Mouse (Mus musculus) erythroblast, adult 5-6 weeks (primary cell): ENCODE measurements at regions not wholly inside any gene's neighbourhood (a gene's known extent, or its start where the extent isn't known, plus 50 kb on each side); places are given as distances from the start of the nearest gene placed in this dataset.

ENCODE experiments used
- ATAC-seq: replicated peaks from 2 replicates; pipeline ENCODE4 v1.8.0; 2016; ENCODE audit warnings: moderate number of reproducible peaks, mild to moderate bottlenecking, moderate TSS enrichment, inconsistent platforms; ENCODE audit not compliant: poor library complexity, low FRiP score, severe bottlenecking

DNA sequence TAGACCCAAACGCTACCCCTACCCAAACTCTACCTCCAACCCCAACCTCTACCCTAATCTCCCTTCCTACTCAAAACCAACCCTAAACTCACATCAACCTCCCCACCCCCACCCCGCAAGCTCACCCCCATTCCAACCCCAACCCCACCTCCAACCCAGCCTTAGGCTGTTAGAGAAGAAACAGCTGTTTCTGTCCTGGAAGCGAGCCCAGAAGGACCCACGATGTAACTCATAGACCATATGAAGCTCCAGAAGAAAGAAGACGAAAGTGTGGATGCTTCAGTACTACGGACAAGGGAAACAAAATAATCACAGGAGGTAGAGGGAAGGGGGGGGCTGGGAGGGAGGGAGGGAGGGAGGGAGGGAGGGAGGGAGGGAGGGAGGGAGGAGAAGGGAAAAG is 58.4 kb downstream of the Sox11 start:
- no peak for ATAC-seq

DNA sequence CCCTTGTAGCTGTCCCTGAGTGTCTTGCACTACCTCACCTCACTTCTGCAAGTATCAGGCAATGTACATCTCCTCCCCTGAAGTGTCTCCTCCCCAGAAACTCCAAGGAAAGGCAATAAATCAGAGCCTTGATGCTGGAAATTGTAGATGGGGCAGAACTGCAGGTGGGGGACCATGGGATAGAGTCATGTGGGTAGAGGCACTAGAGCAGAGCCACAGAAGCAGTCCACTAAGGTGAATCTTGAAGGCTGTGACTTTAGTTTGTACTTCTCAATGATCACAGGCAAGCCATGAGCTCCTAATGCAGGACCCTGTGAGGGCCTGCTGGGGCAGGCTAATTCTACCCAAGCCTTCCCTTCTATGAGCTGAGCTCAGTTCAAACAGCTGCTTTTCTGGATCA is 80.4 kb downstream of the Sox11 start:
- ATAC-seq = no peak

DNA sequence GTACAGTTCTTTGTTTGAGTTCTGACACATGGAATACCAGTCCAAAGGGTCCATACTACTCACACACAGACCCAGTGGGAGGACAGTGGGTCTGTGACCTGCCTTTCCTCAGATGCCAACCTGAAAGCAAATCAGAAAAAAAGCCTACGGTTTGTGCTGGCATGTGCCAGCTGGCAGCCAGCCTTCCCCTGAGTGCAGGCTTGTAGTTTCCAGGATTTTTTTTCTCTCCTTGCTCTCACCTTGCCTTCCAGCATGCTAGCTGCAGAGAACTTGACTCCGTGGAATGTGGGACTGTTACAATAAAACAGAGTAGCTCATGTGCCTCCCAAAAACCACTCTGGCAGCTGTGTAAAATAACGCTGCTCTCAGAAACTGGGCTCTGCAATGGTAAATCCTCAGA is 88.2 kb downstream of the Sox11 start:
- no peak for ATAC-seq

DNA sequence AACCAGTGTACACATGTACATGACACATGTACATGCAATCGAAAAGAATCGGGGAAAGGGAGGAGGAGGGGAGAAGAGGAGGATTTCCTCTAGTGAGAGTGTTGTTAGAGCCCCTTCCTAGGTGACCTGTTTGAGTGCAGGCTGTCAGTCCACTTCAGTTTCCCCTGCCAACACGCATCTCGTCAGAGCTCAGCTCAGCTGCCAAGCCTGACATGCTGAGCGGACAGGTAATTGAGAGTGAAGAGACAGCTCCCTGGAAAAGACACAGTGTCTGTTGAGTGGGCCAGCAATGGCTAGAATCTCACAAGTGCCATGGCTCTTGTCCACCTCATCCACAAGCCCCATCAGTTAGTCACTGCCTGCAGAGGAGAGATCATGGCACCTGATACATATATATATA is 90.9 kb downstream of the Sox11 start:
- ATAC-seq = no peak

DNA sequence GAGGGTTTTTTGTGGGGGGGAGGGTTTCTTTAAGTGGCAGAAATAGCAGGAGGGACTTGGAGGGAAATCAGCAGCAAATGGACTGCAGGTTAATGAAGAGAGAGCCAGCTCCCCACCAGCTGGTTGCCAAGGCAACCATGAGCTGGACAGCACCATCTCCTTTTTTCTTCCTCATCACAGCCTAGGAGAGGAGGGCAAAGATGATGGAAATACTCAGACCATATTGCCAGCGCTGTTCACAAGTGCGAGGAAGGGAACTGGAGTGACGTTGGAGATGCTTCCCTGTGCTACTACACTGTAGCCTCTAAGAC is 93.9 kb downstream of the Sox11 start:
- ATAC-seq = no peak

DNA sequence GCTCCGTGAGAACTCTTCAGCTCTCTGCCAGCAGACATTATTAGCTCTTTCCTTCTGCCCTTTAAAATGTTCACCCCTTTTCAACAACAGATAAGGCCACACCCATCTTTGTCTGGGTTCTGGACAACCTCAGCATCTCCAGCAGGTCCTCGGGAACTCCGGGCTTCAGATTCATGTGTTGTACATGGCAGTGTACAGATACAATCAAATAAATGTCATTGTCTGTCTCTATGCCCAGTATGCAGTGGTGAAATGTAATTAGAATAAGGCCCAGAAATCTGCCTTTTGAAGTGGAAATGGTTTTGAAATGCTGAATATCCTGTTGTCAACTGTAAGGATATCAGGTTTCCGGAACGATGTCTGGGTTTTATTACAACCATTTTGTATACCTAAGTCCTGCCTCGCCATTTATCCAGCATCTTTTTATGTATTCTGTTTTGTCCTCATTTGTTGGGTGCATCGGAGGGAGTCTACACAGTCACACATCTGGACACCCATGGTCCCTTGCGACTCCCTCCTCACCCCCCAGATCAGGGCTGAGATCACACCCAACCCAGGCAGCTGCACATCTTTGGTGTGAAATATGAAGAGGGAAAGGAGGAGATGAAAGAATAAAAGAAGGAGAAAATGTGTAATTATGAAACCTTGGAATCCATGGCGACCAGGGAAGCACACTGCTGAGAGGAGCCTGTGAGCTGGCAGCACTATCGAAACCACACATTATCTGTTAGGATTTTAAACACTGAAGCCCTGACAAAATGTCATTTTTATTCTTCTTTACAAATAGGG is 94.4 kb downstream of the Sox11 start:
- ATAC-seq = no peak

DNA sequence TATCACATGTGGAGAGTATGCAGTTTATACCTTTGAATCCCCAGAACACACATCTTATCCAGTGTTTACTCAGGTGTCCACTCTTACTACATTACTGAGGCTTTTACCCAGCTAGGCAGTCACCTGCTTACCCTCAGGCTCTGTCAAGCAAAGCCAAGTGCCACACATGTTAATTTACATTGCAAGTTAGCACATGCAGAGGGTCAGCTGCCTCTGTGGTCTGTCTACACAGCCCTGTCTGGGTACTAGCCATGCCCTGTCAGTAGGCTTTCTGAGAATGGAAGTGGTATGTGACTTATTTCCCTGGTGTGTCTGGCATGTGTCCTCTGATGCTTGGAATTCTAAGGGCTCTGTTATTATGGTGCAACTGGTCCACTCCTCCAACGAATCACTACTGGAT is 106.6 kb downstream of the Sox11 start:
- no peak for ATAC-seq

DNA sequence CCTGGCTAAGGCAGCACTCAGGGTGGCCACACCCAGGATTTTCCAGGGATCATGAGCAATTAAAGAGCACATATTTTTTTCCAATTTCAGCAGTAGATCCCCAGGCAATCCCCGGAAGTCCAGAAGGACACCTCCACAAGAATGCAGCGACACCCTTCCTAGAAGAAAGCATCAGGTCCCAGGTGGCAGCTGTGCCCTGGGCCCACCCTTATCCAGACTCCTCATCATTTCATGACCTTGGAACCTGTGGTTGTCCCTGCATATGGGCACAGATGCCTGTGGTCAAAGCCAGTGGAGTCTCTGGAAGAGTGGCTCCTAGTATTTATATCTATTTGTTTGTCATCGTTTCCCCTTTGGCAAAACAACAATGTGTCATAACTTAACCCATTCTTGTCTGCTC is 120.8 kb downstream of the Sox11 start:
- ATAC-seq = no peak

DNA sequence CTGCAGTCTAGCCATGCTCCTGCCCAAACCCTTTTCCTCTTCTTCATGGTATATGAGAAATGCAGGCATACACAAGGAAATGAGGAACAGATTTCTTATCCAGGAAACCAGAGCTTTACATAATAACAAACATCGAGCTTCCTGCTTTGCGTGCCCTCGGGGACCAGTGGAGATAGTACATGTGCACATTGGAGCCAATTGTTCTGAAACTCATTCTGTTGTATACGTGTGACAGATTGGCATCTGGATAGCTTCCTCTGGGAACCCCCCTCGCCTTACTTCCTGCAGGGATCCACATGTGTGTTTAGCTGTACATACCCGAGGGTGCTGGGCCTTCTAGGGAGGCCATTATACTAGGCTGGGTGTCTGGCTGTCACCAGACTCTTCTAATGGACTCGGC is 141.2 kb downstream of the Sox11 start:
- ATAC-seq = no peak

DNA sequence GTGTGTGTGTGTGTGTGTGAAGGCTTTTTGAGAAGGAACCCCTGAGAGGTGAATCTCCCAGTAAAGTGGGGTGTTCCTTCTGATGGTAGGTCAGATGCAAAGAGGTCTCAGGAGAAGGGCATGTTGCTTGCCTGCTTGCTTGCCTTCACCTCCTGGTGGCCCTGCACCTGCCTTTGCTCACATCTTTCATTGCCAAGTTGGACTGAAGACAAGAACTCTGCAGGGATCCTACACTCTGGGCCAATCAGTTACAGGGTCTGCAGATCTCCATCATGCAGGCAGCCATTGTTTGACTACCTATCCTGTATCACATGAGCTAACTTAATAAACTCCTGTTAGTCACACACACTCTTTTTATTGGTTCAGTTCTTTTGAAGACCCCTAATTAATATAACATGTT is 148.4 kb downstream of the Sox11 start:
- ATAC-seq = no peak

DNA sequence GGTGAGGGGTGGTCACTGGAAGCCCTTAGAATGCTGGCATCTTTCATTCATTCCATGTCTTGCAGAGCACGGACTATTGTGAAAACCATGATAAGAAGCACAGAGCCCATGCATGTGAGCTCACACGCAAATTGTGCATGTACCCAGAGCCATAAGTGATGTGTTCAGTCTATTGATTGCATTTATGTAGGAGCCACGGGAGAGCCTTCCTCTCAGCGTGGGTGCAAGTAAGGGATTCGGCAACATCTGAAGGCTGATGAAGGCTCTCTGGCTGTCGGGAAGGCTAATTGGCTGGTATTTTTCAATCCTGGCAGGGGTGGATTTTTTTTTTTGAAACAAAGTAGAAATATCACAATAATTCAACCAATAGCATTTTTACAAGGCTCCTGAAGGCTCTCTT is 150.5 kb downstream of the Sox11 start:
- no peak for ATAC-seq

DNA sequence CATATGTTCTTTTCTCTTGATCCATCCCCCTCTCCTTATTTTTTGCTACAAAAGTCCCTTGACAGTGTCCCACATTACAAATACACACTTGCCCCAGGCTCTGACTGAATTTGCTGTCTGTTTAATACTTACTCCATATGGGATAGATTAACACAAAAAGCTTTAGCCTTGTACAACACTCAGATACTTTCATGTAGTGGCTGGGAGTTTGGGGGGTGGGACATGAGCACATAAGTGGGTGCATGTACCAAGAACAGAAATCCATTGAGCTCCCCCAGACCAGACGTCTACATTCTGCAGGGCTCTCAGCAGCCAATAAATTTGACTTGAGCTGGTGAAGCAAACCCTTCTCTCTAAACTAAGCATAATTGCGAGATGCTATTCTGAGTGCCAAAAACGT is 154.9 kb downstream of the Sox11 start:
- no peak for ATAC-seq

DNA sequence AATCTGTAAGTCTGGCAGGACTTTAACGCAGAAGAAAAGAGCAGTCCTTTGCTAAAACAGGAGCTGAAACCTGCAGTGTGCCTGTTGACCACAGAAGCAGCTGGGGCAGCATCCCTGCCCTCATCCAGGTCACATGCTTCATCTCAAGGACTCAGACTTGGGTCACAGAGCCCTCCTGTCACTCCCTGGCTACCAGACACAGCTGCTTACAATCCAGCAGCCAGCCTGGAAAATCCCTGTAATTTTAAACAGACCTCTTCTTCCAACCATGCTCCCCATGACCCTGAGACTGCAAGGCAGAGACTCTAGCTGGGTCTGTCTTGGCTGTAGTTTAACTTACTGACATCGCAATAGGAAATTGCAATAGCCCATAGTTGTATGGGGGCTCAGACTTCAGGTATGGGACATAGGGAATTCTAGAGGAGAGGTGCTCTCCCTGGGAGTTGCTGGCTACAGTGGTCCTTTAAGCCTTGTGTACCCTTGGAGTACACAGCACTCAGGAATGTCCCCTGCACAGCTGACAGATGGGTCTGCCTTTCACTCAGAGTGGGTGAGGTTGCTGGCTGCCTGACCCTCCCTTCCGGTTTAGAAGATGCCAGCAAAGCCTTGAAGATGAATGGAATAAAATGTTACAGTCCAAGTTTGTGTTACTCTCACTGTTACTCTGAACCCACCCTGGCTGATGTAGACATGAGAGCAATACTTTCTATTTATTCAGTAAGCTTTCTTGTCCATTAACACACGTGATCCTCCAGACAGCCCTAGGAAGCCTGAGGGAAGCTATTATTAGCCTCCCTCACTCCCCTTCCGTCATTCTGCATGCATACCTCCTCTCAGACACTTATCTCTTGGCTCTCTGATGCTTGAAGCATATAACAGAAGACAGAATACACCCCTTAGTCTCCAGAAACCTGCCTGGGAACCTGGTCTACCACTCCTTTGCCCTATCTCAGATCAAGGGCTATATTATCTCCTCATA is 159.7 kb downstream of the Sox11 start:
- no peak for ATAC-seq

DNA sequence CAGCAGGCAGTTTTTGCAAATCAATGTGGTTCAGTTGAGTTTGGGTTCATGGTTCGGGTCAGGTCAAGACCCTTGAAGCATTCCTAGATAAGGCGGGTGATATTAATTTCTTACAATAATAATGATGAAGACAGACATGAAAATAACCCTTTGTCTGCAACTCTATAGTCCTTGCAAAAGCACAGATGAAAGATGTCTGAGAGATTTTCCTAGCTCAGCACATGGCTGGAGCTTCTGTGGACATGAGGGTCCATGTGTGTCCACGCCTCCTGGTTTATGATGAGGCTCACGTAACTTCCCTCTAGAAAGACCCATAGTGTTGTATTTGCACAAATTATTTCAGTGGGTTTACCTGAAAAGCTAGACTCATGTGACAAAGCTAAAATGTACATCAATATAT is 168.8 kb downstream of the Sox11 start:
- no peak for ATAC-seq

DNA sequence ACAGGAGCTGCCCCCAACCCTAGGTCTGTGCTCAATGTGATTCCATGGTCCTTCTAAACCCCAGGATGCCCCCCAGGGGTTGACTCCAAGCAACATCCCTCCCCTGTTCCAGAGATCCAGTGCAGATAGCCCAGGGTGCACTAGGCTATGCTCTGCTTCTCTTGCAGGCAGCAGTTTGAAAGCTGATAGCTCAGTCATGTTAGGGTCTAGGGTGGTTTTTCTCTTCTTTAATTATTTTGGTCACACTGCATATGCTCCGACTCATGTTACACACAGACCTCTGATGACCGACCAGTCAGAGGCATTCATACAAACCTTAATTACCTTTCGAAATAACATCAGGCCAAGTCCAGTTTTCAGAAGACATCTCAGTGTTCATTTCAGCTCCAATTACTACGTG is 169.2 kb downstream of the Sox11 start:
- no peak for ATAC-seq

DNA sequence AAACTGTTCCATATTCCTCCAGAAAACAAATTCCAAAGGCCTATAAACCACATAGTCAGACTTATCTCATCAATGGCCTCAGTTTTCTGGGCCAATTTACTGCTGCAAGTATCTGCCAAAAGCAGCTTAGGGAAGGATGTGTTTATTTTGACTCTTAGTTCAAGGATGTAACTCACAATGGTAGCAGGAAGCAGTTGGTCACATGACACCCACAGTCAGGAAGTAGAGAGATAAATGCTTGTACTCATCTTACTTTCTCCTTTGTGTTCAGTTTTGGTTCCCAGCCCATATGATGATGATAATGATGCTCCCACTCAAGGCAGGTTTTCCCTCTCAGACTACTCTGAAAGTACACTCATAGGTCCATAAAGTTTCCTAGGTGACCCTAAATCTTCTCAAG is 170.8 kb downstream of the Sox11 start:
- no peak for ATAC-seq

DNA sequence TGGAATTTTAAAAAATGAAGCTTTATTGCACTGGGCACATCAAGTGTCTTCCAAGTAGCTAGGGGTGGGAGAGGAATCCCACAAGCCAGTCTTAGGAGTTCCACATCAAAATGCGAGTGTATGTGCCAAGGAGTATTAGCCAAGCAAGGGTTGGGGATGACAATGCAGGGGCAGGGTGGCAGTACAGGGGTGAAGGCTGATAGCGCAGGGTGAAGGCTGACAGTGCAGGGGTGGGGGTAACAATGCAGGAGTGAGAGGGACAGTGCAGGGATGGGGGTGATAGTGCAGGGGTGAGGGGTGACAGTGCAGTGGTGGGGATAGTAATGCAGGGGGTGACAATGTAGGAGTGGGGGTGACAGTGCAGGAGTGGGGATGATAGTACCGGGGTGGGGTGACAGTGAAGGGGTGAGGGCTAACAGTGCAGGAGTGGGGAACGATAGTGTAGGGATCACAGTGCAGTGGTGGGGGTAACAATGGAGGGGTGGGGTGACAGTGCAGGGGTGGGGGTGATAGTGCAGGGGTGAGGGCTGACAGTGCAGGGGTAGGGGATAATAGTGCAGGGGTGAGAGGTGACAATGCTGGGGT is 177.4 kb downstream of the Sox11 start:
- no peak for ATAC-seq

DNA sequence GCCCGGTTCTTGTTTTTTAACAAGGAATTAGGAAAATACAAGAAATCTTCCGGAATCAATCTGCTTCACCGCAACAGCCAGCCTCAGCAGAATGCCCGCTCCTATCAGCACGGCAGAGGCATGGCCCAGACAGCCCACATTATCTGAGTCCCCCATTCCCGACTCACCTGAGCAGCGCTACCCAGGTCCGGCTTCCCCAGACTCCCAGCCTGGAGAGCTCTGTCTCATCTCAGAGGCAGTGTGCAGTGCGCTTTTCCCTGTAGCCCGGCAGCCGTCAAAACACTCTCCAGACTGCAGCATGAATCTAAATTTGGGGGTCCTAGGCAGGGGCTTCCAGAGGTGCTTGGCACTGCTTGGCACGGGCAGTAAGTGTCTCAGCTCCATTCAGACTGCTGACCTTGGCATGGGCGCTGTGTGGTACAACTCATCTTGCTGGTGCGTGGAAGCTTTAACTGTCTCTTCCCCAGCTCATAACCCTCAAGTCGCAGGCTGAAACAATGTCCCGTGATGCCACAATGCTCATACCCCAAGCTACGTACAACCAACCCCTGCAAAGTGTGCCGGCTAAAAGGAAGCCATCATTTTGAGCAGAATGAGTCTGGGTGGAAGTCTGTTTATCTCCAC is 182.2 kb downstream of the Sox11 start:
- ATAC-seq = no peak

DNA sequence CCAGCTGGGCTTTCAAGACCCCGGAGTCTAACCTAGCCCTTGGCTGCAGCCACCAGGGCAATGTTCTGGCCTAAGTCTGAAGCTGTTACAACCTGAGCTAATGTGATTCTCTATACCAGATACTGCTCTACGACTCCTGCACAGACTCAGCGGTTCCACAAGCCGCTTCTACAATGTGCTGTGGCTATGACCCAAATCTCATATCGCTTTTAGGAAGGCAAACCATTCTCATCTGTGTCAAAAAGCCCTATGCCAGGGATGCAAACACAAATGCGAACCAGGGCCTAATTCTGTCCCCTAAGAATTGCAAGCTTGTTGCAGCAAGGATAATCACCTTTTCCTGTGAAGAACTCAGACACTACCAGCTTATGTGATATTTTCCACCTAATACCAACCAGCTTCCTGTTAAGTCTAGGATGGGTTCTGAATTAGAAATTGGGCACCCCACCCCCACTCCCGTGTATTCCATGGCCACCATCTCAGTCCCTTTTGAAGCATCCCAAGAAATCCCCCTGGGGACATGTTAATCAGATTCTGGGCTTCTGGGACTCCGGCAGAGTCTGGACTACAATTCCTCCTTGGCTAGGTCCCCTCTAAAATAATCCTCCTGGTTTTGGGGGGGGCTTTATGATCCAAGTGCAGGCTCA is 182.8 kb downstream of the Sox11 start:
- no peak for ATAC-seq
